Mouse (Mus musculus) embryonic facial prominence, embryonic 15.5 days (tissue): ENCODE results near the gene Gm13285. TPM values are rescaled to one million over a fixed set of nuclear protein-coding genes. Genes with fewer than 3 reads are reported as not detected.
A peak's percentile ranks its signal among the peaks of the same experiment; 100 is the strongest.
"Not testable (repeated sequence)": the region's sequence is repeated elsewhere in the genome, so short reads cannot be mapped to it uniquely, and the experiment has no call there.

ENCODE experiments used
- ATAC-seq: fragments of 200-750 bp; cut with Nextera tagmentation; 2 replicates; pipeline ENCODE4 v1.8.0; 2017; ENCODE audit warnings: low read depth, moderate TSS enrichment; ENCODE audit not compliant: insufficient number of reproducible peaks, low FRiP score, low TSS enrichment
- H3K27ac ChIP-seq: fragments of 300-500 bp; sonication (generic); replicated peaks from 2 replicates; pipeline ENCODE4 v1.5.1; 2015; ENCODE audit warnings: mild to moderate bottlenecking, inconsistent platforms
- H3K27me3 ChIP-seq: fragments of 300-500 bp; sonication (generic); 2 replicates; pipeline ENCODE4 v1.6.1; 2015; ENCODE audit warnings: inconsistent platforms
- H3K36me3 ChIP-seq: fragments of 300-500 bp; sonication (generic); 2 replicates; pipeline ENCODE4 v1.6.1; 2015; ENCODE audit warnings: mild to moderate bottlenecking, inconsistent platforms
- H3K4me1 ChIP-seq: fragments of 300-500 bp; sonication (generic); 2 replicates; pipeline ENCODE4 v1.6.1; 2015; ENCODE audit warnings: inconsistent platforms
- H3K4me2 ChIP-seq: fragments of 300-500 bp; sonication (generic); replicated peaks from 2 replicates; pipeline ENCODE4 v1.6.1; 2015; ENCODE audit warnings: mild to moderate bottlenecking, inconsistent platforms
- H3K4me3 ChIP-seq: fragments of 300-500 bp; sonication (generic); replicated peaks from 2 replicates; pipeline ENCODE4 v1.5.1; 2015; ENCODE audit warnings: mild to moderate bottlenecking, inconsistent platforms
- H3K9ac ChIP-seq: fragments of 300-500 bp; sonication (generic); 2 replicates; pipeline ENCODE4 v1.6.1; 2015; ENCODE audit warnings: inconsistent platforms
- H3K9me3 ChIP-seq: fragments of 300-500 bp; sonication (generic); replicated peaks from 2 replicates; pipeline ENCODE4 v1.6.1; 2016; ENCODE audit warnings: inconsistent platforms
- WGBS: fragments of 180-500 bp; shearing (Covaris S2); methylation state at CpG from one replicate; pipeline ENCODE4 v1.1.7; 2015; 5-methylcytosine and 5-hydroxymethylcytosine counted together
- polyA plus RNA-seq: library from polyadenylated mRNA; unstranded; fragments of >200 nt; fragmentation: Nextera tagmentation; extraction: Ambion mirVana; gene quantifications from 2 replicates; pipeline ENCODE4 v1.2.1, GENCODE M21; 2015

Gene Gm13285
- polyA plus RNA-seq, 1 experiment from 2014 or later, result 1.7 TPM

DNA sequence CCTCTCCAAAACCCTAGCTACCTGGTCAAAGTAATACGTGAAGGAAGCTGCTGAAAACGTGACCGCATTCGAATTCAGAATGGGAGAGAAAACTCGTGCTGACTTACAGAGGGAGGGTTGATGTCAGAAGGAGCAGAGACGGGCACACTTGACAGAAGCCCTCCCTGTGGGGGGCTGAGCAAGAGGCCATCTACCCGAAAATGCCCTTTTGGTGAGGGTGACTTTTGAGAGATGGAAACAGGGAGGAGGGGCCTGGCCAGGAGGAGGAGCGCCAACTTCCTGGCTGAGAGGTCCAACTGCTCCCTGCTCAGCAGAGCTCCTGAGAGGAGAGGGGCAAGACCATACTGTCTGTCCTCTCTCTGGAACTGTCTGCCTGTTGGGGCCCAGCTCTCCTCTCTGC is 5.8 kb downstream of the Gm13285 start, which contains the start of gene Gm13288:
Gm13288 (plus strand) TSS at position 301 of the 400 bp plus-strand sequence.
- H3K27ac ChIP-seq, H3K9me3 ChIP-seq, H3K27me3 ChIP-seq, H3K36me3 ChIP-seq, H3K4me1 ChIP-seq, ATAC-seq, H3K9ac ChIP-seq: not testable (repeated sequence)
- Histone ChIP-seq H3K4me3 (peak within 1 kb of the TSS; percentile 28), H3K4me2 (0 out of 2 replicates have a peak within 1 kb of the TSS, but pooled peaks have one; percentile 27)
- WGBS, result no CpG with 5 or more reads among the region's 8 CpGs

DNA sequence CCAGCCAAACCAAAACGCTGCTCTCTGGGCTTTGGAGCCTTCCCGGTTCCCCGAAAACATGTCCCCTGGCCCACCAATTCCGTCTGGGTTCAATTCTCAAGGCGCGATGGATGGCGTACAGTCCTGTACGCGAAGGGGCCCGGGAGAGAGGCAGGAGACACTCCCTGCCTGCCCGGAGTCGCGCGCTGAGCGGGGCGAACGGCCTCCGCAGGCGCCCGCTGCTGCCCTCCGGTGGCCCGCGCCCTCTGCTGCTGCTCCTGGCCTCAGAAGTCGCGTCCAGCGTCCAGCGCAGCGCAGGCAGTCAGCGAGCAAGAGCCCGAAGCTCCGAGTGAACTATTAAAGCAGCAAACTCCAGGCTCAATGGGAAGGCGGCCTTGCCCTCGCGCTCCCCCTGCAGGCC is 6.3 kb downstream of the Gm13285 start:
- not testable (repeated sequence) for H3K4me1 ChIP-seq, H3K9me3 ChIP-seq, H3K27me3 ChIP-seq, H3K27ac ChIP-seq, ATAC-seq, H3K36me3 ChIP-seq, H3K9ac ChIP-seq
- Histone ChIP-seq H3K4me3 (peak overlapping the region; percentile 28), H3K4me2 (0 out of 2 replicates have a peak overlapping the region, but pooled peaks have one; percentile 27)
- no CpG with 5 or more reads among the region's 34 CpGs for WGBS

DNA sequence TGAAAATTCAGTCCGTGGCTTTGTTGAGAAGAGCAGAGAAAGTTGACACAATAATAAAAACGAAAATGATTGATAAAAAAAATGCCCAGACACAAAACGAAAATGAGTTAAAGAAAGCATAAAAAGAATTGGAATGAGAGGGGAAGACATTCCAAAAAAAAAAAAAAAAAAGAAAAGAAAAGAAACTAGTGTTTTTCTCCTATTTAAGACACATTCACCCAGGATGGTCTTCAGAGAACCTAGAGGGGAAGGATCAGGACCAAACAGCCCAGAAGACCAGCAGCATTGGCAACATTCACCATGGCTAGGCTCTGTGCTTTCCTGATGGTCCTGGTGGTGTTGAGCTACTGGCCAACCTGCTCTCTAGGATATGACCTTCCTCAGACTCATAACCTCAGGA is 16.5 kb downstream of the Gm13285 start, which contains the start of gene Ifna7:
Ifna7 (plus strand) TSS at position 301 of the 400 bp plus-strand sequence.
- 46% methylated on average over 3 of the region's 3 CpGs for WGBS
- no peaks in the 10 kb centered on the region for H3K4me1 ChIP-seq

GRCm38 (mm10) chr4:88819659-88820058 is 20.2 kb downstream of the Gm13285 start, which contains the start of gene Ifna11:
Gene Ifna11 (plus strand): TSS chr4:88819959.
- Histone ChIP-seq H3K4me1 (no peaks in the 10 kb centered on the region), H3K27me3 (no peaks in the 10 kb centered on the region), H3K9ac (no peak within 1 kb of the TSS), H3K9me3 (no peaks in the 10 kb centered on the region), H3K4me3 (no peak within 1 kb of the TSS), H3K27ac (no peak within 1 kb of the TSS), H3K36me3 (no peaks in the 10 kb centered on the region), H3K4me2 (no peak within 1 kb of the TSS)
- no peak for ATAC-seq
- 75% methylated on average over 1 of the region's 1 CpGs for WGBS

More for the DNA sequence above, 16.5 kb downstream of the Gm13285 start, which contains the start of gene Ifna7:
- no peak within 1 kb of the TSS for H3K9ac ChIP-seq
- H3K36me3 ChIP-seq, result no peaks in the 10 kb centered on the region
- no peaks in the 10 kb centered on the region for H3K27me3 ChIP-seq
- no peak for ATAC-seq
- no peak within 1 kb of the TSS for H3K27ac ChIP-seq
- no peak within 1 kb of the TSS for H3K4me2 ChIP-seq
- H3K4me3 ChIP-seq, result no peak within 1 kb of the TSS
- no peaks in the 10 kb centered on the region for H3K9me3 ChIP-seq

DNA sequence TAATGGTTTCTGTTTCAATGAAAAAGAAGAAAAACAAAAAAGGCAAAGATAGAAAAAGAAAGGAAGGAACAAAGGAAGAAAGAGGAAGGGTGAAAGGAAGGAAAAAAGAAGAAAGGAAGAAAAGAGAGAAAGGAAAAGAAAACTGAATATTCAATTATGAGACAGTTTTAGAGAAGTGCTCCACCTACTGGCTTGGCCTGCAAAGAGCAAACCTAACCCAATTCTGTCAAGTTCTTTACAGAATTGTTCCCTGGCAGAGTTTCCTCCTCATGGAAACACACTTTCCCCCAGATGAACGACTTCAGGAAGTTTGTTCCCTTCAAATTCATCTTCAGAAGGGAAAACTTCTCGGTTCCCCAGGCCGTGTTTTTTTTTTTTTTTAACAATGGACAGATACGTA is 23.5 kb downstream of the Gm13285 start:
- H3K4me2 ChIP-seq, result no peak overlapping the region
- no peak overlapping the region for H3K27ac ChIP-seq
- H3K36me3 ChIP-seq, result no peaks in the 10 kb centered on the region
- H3K9ac ChIP-seq, result no peak overlapping the region
- H3K9me3 ChIP-seq, result no peaks in the 10 kb centered on the region
- ATAC-seq, result no peak
- H3K27me3 ChIP-seq, result no peaks in the 10 kb centered on the region
- WGBS, result 26% methylated on average over 4 of the region's 4 CpGs
- no peaks in the 10 kb centered on the region for H3K4me1 ChIP-seq
- no peak overlapping the region for H3K4me3 ChIP-seq

GRCm38 (mm10) chr4:88827116-88827515 is 27.7 kb downstream of the Gm13285 start, which contains the start of gene Ifna6:
Gene Ifna6 (plus strand): TSS chr4:88827416.
- H3K4me2 ChIP-seq, H3K27ac ChIP-seq, H3K4me3 ChIP-seq, H3K27me3 ChIP-seq, H3K9ac ChIP-seq, H3K36me3 ChIP-seq, ATAC-seq, H3K4me1 ChIP-seq, H3K9me3 ChIP-seq: not testable (repeated sequence)

GRCm38 (mm10) chr4:88830523-88830922 is 31.1 kb downstream of the Gm13285 start:
- no peak overlapping the region for H3K9ac ChIP-seq
- H3K27me3 ChIP-seq, result no peaks in the 10 kb centered on the region
- no peaks in the 10 kb centered on the region for H3K9me3 ChIP-seq
- no peak overlapping the region for H3K4me2 ChIP-seq
- no peaks in the 10 kb centered on the region for H3K4me1 ChIP-seq
- 22% methylated on average over 4 of the region's 4 CpGs for WGBS
- no peak overlapping the region for H3K4me3 ChIP-seq
- no peak overlapping the region for H3K27ac ChIP-seq
- no peaks in the 10 kb centered on the region for H3K36me3 ChIP-seq
- no peak for ATAC-seq

DNA sequence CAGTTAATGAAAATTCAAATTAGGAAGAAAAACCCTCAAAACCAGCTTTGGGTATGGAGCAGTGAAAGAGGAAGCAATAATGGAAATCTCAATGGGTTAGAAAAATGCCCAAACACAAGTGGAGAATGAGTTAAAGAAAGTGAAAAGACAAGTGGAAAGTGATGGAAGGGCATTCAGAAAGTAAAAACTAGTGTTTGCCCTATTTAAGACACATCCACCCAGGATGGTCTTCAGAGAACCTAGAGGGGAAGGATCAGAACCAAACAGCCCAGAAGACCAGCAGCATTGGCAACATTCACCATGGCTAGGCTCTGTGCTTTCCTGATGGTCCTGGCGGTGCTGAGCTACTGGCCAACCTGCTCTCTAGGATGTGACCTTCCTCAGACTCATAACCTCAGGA is 35.8 kb downstream of the Gm13285 start, which contains the start of gene Ifna5:
Ifna5 (plus strand) TSS at position 301 of the 400 bp plus-strand sequence.
- not testable (repeated sequence) for H3K9ac ChIP-seq, H3K27me3 ChIP-seq, H3K36me3 ChIP-seq, H3K27ac ChIP-seq, H3K9me3 ChIP-seq, ATAC-seq, H3K4me3 ChIP-seq, H3K4me2 ChIP-seq, H3K4me1 ChIP-seq
- 81% methylated on average over 1 of the region's 1 CpGs for WGBS

DNA sequence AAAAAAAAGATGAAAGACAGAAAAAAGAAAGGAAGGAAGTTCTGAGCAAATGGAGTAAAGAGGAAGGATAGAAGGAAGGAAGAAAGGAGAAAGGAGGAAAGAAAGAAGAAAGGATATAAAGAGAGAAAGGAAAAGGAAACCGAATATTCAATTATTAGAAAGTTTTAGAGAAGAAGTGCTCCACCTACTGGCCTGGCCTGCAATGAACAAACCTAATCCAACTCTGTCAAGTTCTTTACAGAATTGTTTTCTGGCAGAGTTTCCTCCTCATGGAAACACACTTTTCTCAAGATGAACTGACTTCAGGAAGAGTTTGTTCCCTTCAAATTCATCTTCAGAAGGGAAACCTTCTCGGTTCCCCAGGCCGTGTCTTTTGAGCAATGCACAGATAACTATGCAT is 39.4 kb downstream of the Gm13285 start:
- H3K36me3 ChIP-seq, result no peaks in the 10 kb centered on the region
- WGBS, result 34% methylated on average over 3 of the region's 3 CpGs
- H3K27ac ChIP-seq, result no peak overlapping the region
- no peak overlapping the region for H3K9ac ChIP-seq
- no peaks in the 10 kb centered on the region for H3K9me3 ChIP-seq
- no peak for ATAC-seq
- no peak overlapping the region for H3K4me3 ChIP-seq
- no peaks in the 10 kb centered on the region for H3K27me3 ChIP-seq
- H3K4me2 ChIP-seq, result no peak overlapping the region
- H3K4me1 ChIP-seq, result no peaks in the 10 kb centered on the region

GRCm38 (mm10) chr4:88840058-88840457 is 40.6 kb downstream of the Gm13285 start:
- H3K27ac ChIP-seq, result no peak overlapping the region

DNA sequence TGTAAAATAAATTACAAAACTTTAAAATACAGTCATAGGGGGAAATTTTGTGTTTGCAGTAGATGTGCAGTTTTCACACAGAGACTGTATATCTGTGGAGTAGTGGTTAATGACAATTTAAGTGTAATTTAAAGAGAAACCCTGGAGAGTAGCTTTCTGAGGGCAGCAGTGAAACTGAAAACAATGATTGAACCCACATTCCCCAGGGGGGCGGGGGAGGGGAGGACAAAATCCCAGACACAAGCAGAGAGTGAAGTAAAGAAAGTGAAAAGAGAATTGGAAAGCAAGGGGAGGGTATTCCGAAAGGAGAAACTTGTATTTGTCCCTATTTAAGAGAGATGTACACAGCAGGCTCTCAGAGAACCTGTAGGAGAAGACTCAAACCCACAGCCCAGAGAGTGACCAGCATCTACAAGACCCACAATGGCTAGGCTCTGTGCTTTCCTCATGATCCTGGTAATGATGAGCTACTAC is 42.0 kb downstream of the Gm13285 start, which contains the start of gene Ifna4:
Ifna4 (plus strand) TSS at position 424 of the 474 bp plus-strand sequence.
- Histone ChIP-seq H3K4me2 (no peak within 1 kb of the TSS), H3K4me3 (no peak within 1 kb of the TSS), H3K4me1 (no peaks in the 10 kb centered on the region), H3K36me3 (no peaks in the 10 kb centered on the region), H3K9me3 (no peaks in the 10 kb centered on the region), H3K27me3 (no peaks in the 10 kb centered on the region), H3K9ac (no peak within 1 kb of the TSS), H3K27ac (no peak within 1 kb of the TSS)
- no peak for ATAC-seq
- 33% methylated on average over 2 of the region's 2 CpGs for WGBS

More at GRCm38 (mm10) chr4:88840058-88840457, 40.6 kb downstream of the Gm13285 start:
- Histone ChIP-seq H3K9ac (no peak overlapping the region), H3K36me3 (no peaks in the 10 kb centered on the region), H3K9me3 (no peaks in the 10 kb centered on the region), H3K4me1 (no peaks in the 10 kb centered on the region), H3K4me3 (no peak overlapping the region), H3K4me2 (no peak overlapping the region), H3K27me3 (no peaks in the 10 kb centered on the region)
- WGBS, result 67% methylated on average over 3 of the region's 3 CpGs
- ATAC-seq, result no peak

DNA sequence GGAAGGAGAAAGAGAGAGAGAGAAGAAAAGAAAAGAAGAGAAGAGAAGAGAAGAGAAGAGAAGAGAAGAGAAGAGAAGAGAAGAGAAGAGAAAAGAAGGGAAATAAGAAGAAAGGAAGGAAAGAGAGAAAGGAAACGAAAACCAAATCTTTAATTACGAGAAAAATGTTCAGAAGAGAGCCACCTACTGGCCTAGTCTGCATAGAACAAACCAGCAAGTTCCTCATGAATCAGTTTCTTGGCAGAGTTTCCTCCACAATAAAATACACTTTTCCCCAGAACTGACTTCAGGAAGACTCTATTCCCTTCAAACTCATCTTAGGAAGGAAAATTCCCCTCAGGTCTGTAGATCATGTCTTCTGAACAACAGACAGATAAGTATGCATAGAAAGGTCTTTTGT is 45.9 kb downstream of the Gm13285 start:
- Histone ChIP-seq H3K36me3 (no peaks in the 10 kb centered on the region), H3K9me3 (no peaks in the 10 kb centered on the region), H3K27ac (no peak overlapping the region), H3K4me3 (no peak overlapping the region), H3K4me1 (no peaks in the 10 kb centered on the region), H3K27me3 (no peaks in the 10 kb centered on the region), H3K4me2 (no peak overlapping the region), H3K9ac (no peak overlapping the region)
- WGBS, result 52% methylated on average over 2 of the region's 2 CpGs
- ATAC-seq, result no peak
